Mouse (Mus musculus): ENCODE data around the gene Rcbtb1.

Gene Rcbtb1

GRCm38 (mm10) chr14:59205461-59205860, 4.5 kb downstream of the Rcbtb1 start:
- Histone ChIP-seq H3K9me3 (ENCODE audit: low read length) (no peaks in the 10 kb centered on the region), H3K27me3 (ENCODE audit: insufficient read depth, low read length) (no peaks in the 10 kb centered on the region), H3K4me1 (replicated peaks; ENCODE audit: low read depth, low read length) (peaks cover 54% of the 10 kb centered on the region), H3K36me3 (ENCODE audit: insufficient read depth, low read length) (peaks cover 33% of the 10 kb centered on the region), H3K4me3 (replicated peaks; ENCODE audit: low read length) (no peak overlapping the region; the same call in 1 of the 2 replicates)
- no peak for TF ChIP-seq POU5F1 (IDR thresholded peaks at IDR 0.05; ENCODE audit: borderline replicate concordance, low read length)
- no peak for TF ChIP-seq CTCF (conservative IDR thresholded peaks at IDR 0.05; ENCODE audit: low read length)
- TF ChIP-seq NANOG (IDR thresholded peaks at IDR 0.05; ENCODE audit: borderline replicate concordance, low read length), result no peak

GRCm38 (mm10) chr14:59205976-59206583, 5.1 kb downstream of the Rcbtb1 start:
- no peak for TF ChIP-seq CTCF (conservative IDR thresholded peaks at IDR 0.05; ENCODE audit: low read length)
- TF ChIP-seq NANOG (IDR thresholded peaks at IDR 0.05; ENCODE audit: borderline replicate concordance, low read length), result no peak
- no peak for TF ChIP-seq POU5F1 (IDR thresholded peaks at IDR 0.05; ENCODE audit: borderline replicate concordance, low read length)
- Histone ChIP-seq H3K27me3 (ENCODE audit: insufficient read depth, low read length) (no peaks in the 10 kb centered on the region), H3K4me1 (replicated peaks; ENCODE audit: low read depth, low read length) (peaks cover 52% of the 10 kb centered on the region), H3K9me3 (ENCODE audit: low read length) (no peaks in the 10 kb centered on the region), H3K4me3 (replicated peaks; ENCODE audit: low read length) (no peak overlapping the region), H3K36me3 (ENCODE audit: insufficient read depth, low read length) (peaks cover 39% of the 10 kb centered on the region)

DNA sequence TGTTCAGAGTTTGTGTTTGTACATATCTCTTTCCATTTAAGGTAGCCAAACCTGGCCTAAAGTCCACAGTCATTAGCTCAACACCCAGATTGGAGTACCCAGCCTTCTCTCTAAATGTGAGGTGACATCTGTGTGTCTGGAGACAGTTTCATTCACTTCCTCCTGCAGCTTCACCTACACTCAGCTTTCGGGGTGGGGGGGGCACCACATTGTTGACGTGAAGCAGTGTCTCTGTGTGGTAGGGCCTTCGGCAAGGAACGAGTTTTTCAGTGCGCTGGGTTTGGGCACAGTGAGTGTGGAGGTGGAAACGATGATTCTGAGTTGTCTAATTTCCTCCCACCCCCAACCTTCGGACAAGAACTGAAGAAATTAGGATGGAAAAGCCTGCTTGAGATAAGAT, 8.0 kb downstream of the Rcbtb1 start:
- Histone ChIP-seq H3K9me3 (ENCODE audit: low read length) (no peaks in the 10 kb centered on the region), H3K4me3 (replicated peaks; ENCODE audit: low read length) (no peak overlapping the region), H3K27me3 (ENCODE audit: insufficient read depth, low read length) (no peaks in the 10 kb centered on the region), H3K4me1 (replicated peaks; ENCODE audit: low read depth, low read length) (peaks cover 39% of the 10 kb centered on the region), H3K36me3 (ENCODE audit: insufficient read depth, low read length) (peaks cover 61% of the 10 kb centered on the region)
- TF ChIP-seq NANOG (IDR thresholded peaks at IDR 0.05; ENCODE audit: borderline replicate concordance, low read length) (no peak), CTCF (conservative IDR thresholded peaks at IDR 0.05; ENCODE audit: low read length) (no peak), POU5F1 (IDR thresholded peaks at IDR 0.05; ENCODE audit: borderline replicate concordance, low read length) (no peak)

GRCm38 (mm10) chr14:59209816-59210215, 8.8 kb downstream of the Rcbtb1 start:
- Histone ChIP-seq H3K36me3 (ENCODE audit: insufficient read depth, low read length) (peaks cover 69% of the 10 kb centered on the region), H3K9me3 (ENCODE audit: low read length) (no peaks in the 10 kb centered on the region), H3K4me3 (replicated peaks; ENCODE audit: low read length) (no peak overlapping the region), H3K4me1 (replicated peaks; ENCODE audit: low read depth, low read length) (peaks cover 39% of the 10 kb centered on the region), H3K27me3 (ENCODE audit: insufficient read depth, low read length) (no peaks in the 10 kb centered on the region)
- TF ChIP-seq POU5F1 (IDR thresholded peaks at IDR 0.05; ENCODE audit: borderline replicate concordance, low read length) (no peak), CTCF (conservative IDR thresholded peaks at IDR 0.05; ENCODE audit: low read length) (no peak), NANOG (IDR thresholded peaks at IDR 0.05; ENCODE audit: borderline replicate concordance, low read length) (no peak)

- H3K36me3 ChIP-seq (ENCODE audit: insufficient read depth, low read length), result peaks cover 95% of the 10 kb centered on the region
- peaks cover 5% of the 10 kb centered on the region for H3K4me1 ChIP-seq (replicated peaks; ENCODE audit: low read depth, low read length)
- TF ChIP-seq POU5F1 (IDR thresholded peaks at IDR 0.05; ENCODE audit: borderline replicate concordance, low read length), result no peak
- TF ChIP-seq CTCF (conservative IDR thresholded peaks at IDR 0.05; ENCODE audit: low read length), result no peak
- TF ChIP-seq NANOG (IDR thresholded peaks at IDR 0.05; ENCODE audit: borderline replicate concordance, low read length), result no peak
- no peak overlapping the region for H3K4me3 ChIP-seq (replicated peaks; ENCODE audit: low read length)
- no peaks in the 10 kb centered on the region for H3K9me3 ChIP-seq (ENCODE audit: low read length)
- no peaks in the 10 kb centered on the region for H3K27me3 ChIP-seq (ENCODE audit: insufficient read depth, low read length)
Measured at GRCm38 (mm10) chr14:59219241-59219640, 18.2 kb downstream of the Rcbtb1 start.

- Histone ChIP-seq H3K36me3 (ENCODE audit: insufficient read depth, low read length) (peaks cover 99% of the 10 kb centered on the region), H3K9me3 (ENCODE audit: low read length) (no peaks in the 10 kb centered on the region), H3K27me3 (ENCODE audit: insufficient read depth, low read length) (no peaks in the 10 kb centered on the region), H3K4me1 (replicated peaks; ENCODE audit: low read depth, low read length) (no peaks in the 10 kb centered on the region), H3K4me3 (replicated peaks; ENCODE audit: low read length) (no peak overlapping the region)
- no peak for TF ChIP-seq POU5F1 (IDR thresholded peaks at IDR 0.05; ENCODE audit: borderline replicate concordance, low read length)
- no peak for TF ChIP-seq CTCF (conservative IDR thresholded peaks at IDR 0.05; ENCODE audit: low read length)
- TF ChIP-seq NANOG (IDR thresholded peaks at IDR 0.05; ENCODE audit: borderline replicate concordance, low read length), result no peak
Measured at GRCm38 (mm10) chr14:59226240-59226639, 25.2 kb downstream of the Rcbtb1 start.

DNA sequence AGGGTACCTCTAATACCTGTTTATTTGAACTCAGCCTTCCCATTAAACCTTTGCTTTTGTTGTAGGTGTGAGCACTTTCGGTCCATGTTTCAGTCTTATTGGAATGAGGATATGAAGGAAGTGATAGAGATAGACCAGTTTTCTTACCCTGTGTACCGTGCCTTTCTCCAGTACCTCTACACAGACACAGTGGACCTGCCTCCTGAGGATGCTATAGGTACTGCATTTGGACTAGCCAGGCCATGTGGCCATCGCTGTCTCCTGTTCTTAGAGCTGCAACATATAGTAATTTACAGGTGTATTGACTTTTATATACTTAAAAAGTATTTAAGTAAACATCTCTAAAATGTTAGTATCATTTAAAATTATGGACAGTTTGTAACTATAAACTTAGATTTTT, 28.8 kb downstream of the Rcbtb1 start:
- Histone ChIP-seq H3K36me3 (ENCODE audit: insufficient read depth, low read length) (peaks cover 99% of the 10 kb centered on the region), H3K4me1 (replicated peaks; ENCODE audit: low read depth, low read length) (no peaks in the 10 kb centered on the region), H3K27me3 (ENCODE audit: insufficient read depth, low read length) (no peaks in the 10 kb centered on the region), H3K4me3 (replicated peaks; ENCODE audit: low read length) (no peak overlapping the region), H3K9me3 (ENCODE audit: low read length) (no peaks in the 10 kb centered on the region)
- no peak for TF ChIP-seq POU5F1 (IDR thresholded peaks at IDR 0.05; ENCODE audit: borderline replicate concordance, low read length)
- TF ChIP-seq CTCF (conservative IDR thresholded peaks at IDR 0.05; ENCODE audit: low read length), result no peak
- no peak for TF ChIP-seq NANOG (IDR thresholded peaks at IDR 0.05; ENCODE audit: borderline replicate concordance, low read length)

- Histone ChIP-seq H3K4me3 (replicated peaks; ENCODE audit: low read length) (no peak overlapping the region), H3K27me3 (ENCODE audit: insufficient read depth, low read length) (no peaks in the 10 kb centered on the region), H3K36me3 (ENCODE audit: insufficient read depth, low read length) (peaks cover 99% of the 10 kb centered on the region), H3K9me3 (ENCODE audit: low read length) (no peaks in the 10 kb centered on the region), H3K4me1 (replicated peaks; ENCODE audit: low read depth, low read length) (no peaks in the 10 kb centered on the region)
- no peak for TF ChIP-seq NANOG (IDR thresholded peaks at IDR 0.05; ENCODE audit: borderline replicate concordance, low read length)
- TF ChIP-seq CTCF (conservative IDR thresholded peaks at IDR 0.05; ENCODE audit: low read length), result no peak
- no peak for TF ChIP-seq POU5F1 (IDR thresholded peaks at IDR 0.05; ENCODE audit: borderline replicate concordance, low read length)
Measured at GRCm38 (mm10) chr14:59230331-59230966, 29.4 kb downstream of the Rcbtb1 start.
